Mouse (Mus musculus): Measurements from ENCODE around the gene Nudcd2.
A peak's percentile ranks its signal among the peaks of the same experiment; 100 is the strongest.

Nudcd2 gene

DNA sequence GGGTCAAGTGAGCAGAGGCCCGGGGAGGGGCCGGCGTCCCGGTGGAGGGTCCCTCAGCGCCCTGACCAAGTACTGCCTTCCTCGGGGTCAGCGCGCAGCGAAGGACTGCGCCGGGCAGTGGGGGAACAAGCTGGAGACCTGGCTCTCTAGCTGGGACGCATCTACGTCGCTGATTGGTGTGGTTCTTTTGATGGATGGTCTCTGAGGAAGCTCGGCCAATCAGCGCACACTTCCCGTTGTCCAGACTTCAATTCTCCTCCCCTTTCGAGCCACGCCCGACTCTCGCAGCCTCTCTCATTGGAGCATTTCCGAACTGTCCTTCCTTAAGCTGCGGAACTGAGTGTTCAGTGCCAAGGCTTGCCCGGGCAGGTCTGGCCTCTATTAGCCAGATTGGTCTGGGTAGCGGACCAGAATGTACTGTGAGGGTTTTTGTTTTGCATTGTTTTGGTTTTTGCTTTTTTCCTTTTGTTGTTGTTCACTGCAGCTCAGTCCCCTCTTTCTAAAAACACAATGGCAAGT, 21.7 kb downstream of the Nudcd2 start, which contains the start of gene Ccng1:
Gene Ccng1 (minus strand): TSS at position 203 of the 519 bp plus-strand sequence.
- peak; percentile 97 for DNase-seq (ENCODE audit: low spot score)

DNA sequence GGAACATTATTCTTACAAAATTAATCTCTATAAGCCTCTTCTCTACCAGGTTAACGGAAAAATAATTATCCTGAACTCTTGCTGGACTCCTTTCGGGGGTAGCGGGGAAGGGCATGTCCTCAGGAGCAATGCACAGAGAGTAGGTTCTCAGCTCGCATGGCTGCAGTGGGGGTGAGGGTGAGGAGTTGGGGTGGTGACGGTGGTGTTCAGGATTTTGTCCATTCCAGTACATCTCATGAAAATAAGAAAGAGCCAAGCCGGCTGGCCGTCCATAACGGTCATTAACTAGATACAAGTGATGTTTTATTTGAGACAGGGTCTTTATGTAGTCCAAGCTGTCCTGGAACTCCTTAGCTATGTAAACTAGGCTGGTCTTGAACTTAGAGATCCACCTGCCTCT, 22.5 kb downstream of the Nudcd2 start:
- no peak for DNase-seq (ENCODE audit: low spot score)

DNA sequence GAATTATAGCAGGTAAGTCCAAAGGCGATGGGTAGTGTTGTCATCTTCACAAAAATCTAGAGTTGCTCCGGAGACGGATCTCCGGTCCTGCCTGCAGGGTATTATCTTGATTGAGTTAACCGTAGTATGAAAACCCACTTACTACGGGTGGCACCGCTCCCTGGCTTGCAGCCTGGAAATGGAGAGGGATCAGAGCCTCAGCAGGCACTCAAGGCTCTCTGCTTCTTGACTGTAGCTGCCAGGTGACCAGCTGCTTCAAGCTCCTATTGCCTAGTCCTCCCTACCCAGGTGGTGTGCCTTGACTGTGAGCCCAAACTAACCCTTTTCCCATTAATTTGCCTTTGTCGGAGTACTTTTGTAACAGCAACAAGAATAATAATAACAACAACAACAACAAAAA, 26.4 kb downstream of the Nudcd2 start:
- DNase-seq (ENCODE audit: low spot score): no peak

DNA sequence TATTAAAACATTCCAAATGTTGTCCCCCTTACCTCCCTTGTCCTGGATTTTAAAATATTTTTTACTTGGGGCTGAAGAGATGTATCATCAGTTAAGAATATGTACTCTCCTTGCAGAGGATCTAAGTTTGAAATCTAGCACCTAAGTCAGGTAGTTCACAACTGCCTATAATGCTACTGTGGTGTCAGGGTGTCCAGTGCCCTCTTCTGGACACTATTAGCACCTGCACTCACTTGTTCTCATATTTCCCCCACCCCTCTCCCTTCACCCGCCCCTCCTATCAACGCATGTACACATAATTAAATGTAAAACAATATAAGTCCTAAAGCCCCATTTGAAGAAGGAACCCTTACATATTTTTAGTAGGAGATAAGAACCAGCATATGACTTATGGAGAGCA, 29.9 kb downstream of the Nudcd2 start:
- DNase-seq (ENCODE audit: low spot score): peak; percentile 14

DNA sequence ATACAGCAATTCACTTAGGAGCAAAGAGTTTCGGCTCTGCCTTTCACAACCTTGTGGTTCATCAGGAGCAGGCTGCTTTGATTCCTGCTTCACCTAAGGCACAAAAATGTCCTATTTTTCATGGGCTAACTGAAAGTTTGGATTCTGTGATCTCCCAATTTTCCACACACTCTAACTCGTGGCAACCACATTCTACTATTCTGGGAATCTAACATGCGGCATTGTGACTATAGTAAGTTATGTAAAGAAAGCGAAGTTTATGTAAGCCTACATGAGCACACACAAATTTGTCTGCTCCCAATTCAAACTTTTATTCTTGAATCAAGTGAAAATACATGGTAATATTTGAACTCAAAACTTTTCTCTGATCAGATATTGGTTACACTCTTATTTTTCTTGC, 31.2 kb downstream of the Nudcd2 start:
- DNase-seq (ENCODE audit: low spot score): no peak

DNA sequence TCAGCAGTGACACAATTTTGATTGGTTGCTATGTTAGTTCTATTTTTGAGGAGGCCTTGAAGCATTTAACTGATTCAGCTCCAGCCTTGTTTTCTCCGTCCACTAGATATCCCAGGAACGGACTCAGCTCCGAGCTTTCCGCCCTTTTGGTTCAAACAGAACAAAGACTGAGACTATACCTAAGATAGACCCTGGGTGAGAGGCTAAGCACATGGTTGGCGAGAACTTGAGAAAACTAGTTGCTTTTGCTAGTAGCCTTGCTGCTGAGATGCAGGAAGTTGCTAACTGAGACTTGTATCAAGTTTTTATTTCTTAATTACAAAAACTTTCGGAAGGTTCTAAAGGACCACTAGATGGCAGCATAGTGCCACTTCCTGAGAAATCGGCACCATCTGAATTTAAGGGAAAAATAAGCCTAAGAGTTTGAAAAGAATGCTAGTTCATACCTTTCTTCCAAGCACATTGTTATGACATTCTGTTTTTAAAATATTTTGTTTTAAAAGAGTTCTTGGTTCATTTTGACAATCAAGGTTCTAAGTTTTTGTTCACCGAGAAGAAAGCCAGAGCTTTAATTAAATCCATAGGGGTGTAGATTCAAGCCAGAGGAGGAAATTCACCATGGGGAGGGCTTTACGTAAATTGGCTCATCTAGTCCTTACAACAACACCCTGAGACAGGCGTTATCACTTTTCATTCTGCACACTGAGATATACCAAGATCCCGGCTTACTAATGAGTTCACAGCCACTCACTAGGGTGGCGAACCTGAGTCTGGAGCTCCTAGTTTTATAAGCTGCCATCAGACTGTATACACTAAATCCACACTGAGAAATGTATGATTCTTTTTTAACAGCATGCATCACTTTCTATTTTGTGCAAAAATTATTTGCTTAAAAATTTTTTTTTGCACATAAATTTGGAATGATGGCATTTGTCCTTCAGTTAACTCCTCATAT, 42.1 kb downstream of the Nudcd2 start:
- peak; percentile 7 for DNase-seq (ENCODE audit: low spot score)

DNA sequence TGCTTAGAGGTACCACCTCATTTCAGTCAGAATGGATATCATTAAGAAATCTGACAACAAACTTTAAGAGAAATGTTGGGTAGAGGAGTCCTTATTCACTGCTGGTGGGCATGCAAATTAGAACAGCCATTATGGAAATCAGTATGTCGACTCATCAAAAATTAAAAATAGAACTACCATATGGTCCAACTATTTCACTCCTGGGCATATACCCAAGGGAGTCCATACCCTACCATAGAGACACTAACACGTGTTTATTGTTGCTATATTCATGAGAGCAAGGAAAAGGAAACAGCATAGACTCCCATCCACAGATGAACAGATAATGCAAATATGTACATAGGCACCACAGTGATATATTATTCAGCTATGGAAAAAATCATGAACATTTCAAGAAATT, 48.4 kb downstream of the Nudcd2 start:
- no peak for DNase-seq (ENCODE audit: low spot score)

DNA sequence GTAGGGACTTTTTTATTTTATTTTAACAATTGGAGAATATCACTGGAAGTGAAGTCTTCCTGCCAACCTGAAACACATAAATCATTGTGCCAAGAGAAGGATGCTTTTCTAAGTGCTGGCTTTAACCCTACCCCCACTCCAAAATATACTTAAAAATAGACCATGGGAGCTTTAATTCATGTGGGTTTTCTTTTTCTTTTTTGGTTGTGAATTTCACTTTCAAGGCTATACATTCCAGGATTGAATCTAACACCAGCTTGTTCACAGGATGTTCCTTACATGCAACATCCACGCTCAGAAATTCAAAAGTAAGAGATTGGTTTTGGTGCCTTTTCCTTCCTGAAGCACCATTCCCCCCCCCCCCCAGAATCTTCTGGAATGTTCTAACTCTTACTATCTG, 49.9 kb downstream of the Nudcd2 start:
- no peak for DNase-seq (ENCODE audit: low spot score)

DNA sequence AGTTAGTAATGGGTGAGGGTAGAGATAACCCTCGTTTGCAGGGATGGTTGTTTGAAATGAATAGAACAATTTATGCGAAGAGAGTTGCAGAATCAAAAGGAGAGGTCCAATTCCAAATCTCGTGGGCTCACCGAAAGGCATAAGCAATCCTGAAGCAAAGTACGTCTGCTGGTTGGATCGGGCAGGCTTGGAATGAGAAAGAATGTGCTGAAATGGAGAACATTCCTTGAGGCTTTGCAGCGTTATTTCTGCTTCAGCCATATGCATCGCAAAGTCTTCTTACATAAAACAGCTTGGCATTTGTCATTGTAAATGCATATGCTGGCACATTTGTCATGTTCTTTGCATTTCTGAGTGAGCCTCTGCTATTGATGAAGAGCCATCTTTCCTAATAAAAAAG, 50.9 kb downstream of the Nudcd2 start:
- DNase-seq (ENCODE audit: low spot score): no peak

DNA sequence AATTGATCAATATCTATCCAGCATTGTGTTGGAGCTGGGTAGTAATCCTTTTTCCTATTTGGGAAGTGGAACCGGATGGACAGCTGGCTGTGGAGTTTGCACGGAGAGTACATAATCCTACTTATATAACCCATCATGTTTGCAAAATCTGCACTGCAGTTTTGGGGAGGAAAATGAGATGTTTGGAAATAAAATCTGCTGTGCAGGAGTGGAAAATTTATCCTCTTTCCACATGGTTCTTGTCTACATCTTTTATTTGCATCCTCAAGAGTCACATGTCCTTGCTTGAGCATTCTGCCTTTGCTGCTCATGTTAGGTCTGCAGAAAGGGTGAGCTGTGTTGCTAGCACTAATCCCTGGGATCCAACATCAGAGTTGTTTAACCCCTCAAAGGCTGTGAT, 53.4 kb downstream of the Nudcd2 start:
- no peak for DNase-seq (ENCODE audit: low spot score)
